Mouse (Mus musculus): ENCODE measurements around the gene Gm4064.
"Not testable (repeated sequence)": the region's sequence is repeated elsewhere in the genome, so short reads cannot be mapped to it uniquely, and the experiment has no call there.

Gm4064 gene

GRCm38 (mm10) chrY:2796105-2796504, at the start of gene Gm4064:
Gene Gm4064 (minus strand): TSS chrY:2796205.
- DNase-seq (ENCODE audit: low spot score) = not testable (repeated sequence)

- not testable (repeated sequence) for DNase-seq (ENCODE audit: low spot score)
These were observed 34.4 kb upstream of the Gm4064 start, which contains the start of the genes Rbmy and Gm10256 for GRCm38 (mm10) chrY:2830380-2830779. Gene Rbmy (plus strand): TSS chrY:2830680. Gene Gm10256 (plus strand): TSS chrY:2830699.
